Mouse (Mus musculus): ENCODE results near the gene Sel1l. TPM values are rescaled to one million over a fixed set of nuclear protein-coding genes. Genes with fewer than 3 reads are reported as not detected.
A peak's percentile ranks its signal among the peaks of the same experiment; 100 is the strongest.

The Sel1l gene
- polyA plus RNA-seq, 1 experiment from 2014 or later = 86.7 TPM

DNA sequence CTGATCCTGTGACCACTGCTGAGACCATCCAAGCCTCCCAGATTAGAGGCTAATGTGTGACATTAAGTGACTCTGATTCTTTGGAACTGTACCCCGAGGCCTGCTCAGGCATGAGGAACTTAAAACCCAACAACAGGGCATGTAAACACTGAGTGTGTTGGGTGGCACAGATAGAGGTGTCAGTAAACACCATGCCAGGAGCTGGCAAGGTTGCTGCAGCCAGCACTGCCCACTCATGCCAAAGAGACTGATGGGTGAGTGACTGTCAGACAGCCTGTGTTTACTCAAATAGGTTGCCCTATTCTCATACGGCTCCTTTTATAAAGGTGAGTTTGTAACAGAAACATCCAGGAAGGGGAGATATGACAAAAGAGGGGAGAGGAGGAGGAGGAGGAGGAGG lies 80.1 kb downstream of the Sel1l start:
- H3K36me3 ChIP-seq = no peaks in the 10 kb centered on the region
- ATAC-seq (replicated peaks; ENCODE audit: low FRiP score) = no peak
- H3K4me1 ChIP-seq = peaks cover 29% of the 10 kb centered on the region
- no peak overlapping the region for H3K27ac ChIP-seq
- no peaks in the 10 kb centered on the region for H3K27me3 ChIP-seq
- 66% methylated on average over 2 of the region's 2 CpGs for WGBS
- no peaks in the 10 kb centered on the region for H3K9me3 ChIP-seq (replicated peaks)
- H3K4me2 ChIP-seq = no peak overlapping the region
- no peak overlapping the region for H3K4me3 ChIP-seq (replicated peaks)
- no peak overlapping the region for H3K9ac ChIP-seq

DNA sequence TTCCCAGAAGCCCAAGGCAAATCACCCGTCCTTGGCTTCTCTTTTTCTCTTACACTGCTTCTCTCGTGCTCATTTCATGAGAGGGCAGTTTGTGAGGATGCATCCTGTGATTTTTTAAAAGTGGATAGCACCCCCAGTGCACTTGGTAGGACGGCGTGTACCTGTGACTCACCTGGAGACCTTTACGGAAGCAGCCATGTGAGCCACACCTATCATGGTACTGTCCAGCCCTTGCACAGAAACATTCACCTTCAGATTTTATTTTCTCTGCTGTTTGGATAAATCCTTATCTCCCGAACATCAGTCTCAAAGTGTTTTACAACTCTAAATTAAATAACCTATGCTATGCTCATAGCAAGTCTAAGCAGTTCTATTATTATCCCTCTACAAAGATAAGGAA lies 80.8 kb downstream of the Sel1l start:
- Histone ChIP-seq H3K27me3 (no peaks in the 10 kb centered on the region), H3K9ac (no peak overlapping the region), H3K36me3 (no peaks in the 10 kb centered on the region), H3K27ac (no peak overlapping the region), H3K4me3 (replicated peaks) (no peak overlapping the region), H3K4me2 (no peak overlapping the region), H3K9me3 (replicated peaks) (no peaks in the 10 kb centered on the region), H3K4me1 (peaks cover 29% of the 10 kb centered on the region)
- 80% methylated on average over 6 of the region's 6 CpGs for WGBS
- no peak for ATAC-seq (replicated peaks; ENCODE audit: low FRiP score)

- H3K4me2 ChIP-seq = no peak overlapping the region
- ATAC-seq (replicated peaks; ENCODE audit: low FRiP score) = no peak
- H3K4me3 ChIP-seq (replicated peaks) = no peak overlapping the region
- peaks cover 29% of the 10 kb centered on the region for H3K4me1 ChIP-seq
- H3K27ac ChIP-seq = no peak overlapping the region
- no peak overlapping the region for H3K9ac ChIP-seq
- H3K36me3 ChIP-seq = no peaks in the 10 kb centered on the region
- no peaks in the 10 kb centered on the region for H3K9me3 ChIP-seq (replicated peaks)
- H3K27me3 ChIP-seq = no peaks in the 10 kb centered on the region
- WGBS = 52% methylated on average over 14 of the region's 14 CpGs
These were observed 82.4 kb downstream of the Sel1l start for GRCm38 (mm10) chr12:91766338-91767107.

- no peaks in the 10 kb centered on the region for H3K9me3 ChIP-seq (replicated peaks)
- no peak for ATAC-seq (replicated peaks; ENCODE audit: low FRiP score)
- no peaks in the 10 kb centered on the region for H3K27me3 ChIP-seq
- 49% methylated on average over 13 of the region's 13 CpGs for WGBS
- no peak overlapping the region for H3K4me3 ChIP-seq (replicated peaks)
- no peak overlapping the region for H3K4me2 ChIP-seq
- H3K9ac ChIP-seq = no peak overlapping the region
- H3K36me3 ChIP-seq = no peaks in the 10 kb centered on the region
- peak overlapping the region; percentile 37; the same call in 1 of the 2 replicates for H3K27ac ChIP-seq
- H3K4me1 ChIP-seq = peaks cover 29% of the 10 kb centered on the region
These were observed 83.5 kb downstream of the Sel1l start for GRCm38 (mm10) chr12:91765504-91765903.

- Histone ChIP-seq H3K9ac (no peak overlapping the region), H3K36me3 (no peaks in the 10 kb centered on the region), H3K27me3 (no peaks in the 10 kb centered on the region), H3K4me1 (peaks cover 29% of the 10 kb centered on the region), H3K4me2 (no peak overlapping the region), H3K9me3 (replicated peaks) (no peaks in the 10 kb centered on the region), H3K27ac (0 out of 2 replicates have a peak overlapping the region, but pooled peaks have one; percentile 37), H3K4me3 (replicated peaks) (no peak overlapping the region)
- 10% methylated on average over 2 of the region's 2 CpGs for WGBS
- peak; percentile 47; the same call in 1 of the 2 replicates for ATAC-seq (replicated peaks; ENCODE audit: low FRiP score)
These were observed 83.9 kb downstream of the Sel1l start for GRCm38 (mm10) chr12:91765054-91765453.

DNA sequence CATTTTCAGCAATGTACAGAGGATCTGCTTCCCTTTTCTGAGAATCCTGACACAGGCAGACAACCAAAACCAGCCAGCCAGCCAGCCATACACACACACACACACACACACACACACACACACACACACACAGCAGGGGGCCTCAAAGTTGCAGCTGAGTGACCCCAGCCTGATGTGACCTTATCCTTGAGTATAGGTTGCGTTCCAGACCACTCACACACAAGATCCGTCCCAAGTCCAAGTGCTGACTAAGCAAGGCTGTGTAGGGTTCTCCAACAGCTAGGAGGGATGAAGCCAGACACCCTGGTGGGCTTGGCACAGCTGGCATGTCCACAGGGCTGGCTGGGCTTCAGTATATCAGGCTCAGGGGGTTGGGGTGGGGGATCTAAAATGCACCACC lies 84.5 kb downstream of the Sel1l start:
- no peak overlapping the region for H3K4me2 ChIP-seq
- 53% methylated on average over 2 of the region's 2 CpGs for WGBS
- H3K4me1 ChIP-seq = peaks cover 29% of the 10 kb centered on the region
- H3K9me3 ChIP-seq (replicated peaks) = no peaks in the 10 kb centered on the region
- 0 out of 2 replicates have a peak, but pooled peaks have one; percentile 57 for ATAC-seq (replicated peaks; ENCODE audit: low FRiP score)
- no peak overlapping the region for H3K27ac ChIP-seq
- H3K36me3 ChIP-seq = no peaks in the 10 kb centered on the region
- no peak overlapping the region for H3K4me3 ChIP-seq (replicated peaks)
- H3K9ac ChIP-seq = no peak overlapping the region
- no peaks in the 10 kb centered on the region for H3K27me3 ChIP-seq

DNA sequence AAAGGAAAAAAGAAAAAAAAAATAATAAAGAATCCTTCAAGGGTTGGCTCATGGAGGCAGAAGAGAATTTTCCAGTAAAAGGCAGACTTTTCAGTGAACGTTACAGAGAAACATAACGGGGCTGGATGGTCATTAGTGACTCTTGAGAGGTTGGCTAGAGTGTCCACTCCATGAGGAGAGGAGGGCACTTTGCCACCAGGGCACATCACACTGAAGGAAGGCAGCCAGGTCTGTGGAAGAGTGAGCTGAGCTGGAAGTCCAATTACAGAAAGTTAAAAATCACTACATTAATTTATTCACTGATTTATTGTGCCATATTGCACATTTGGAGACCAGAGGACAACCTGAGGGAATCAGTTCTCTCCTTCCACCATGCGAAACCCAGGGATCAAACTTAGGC lies 89.1 kb downstream of the Sel1l start:
- 76% methylated on average over 3 of the region's 3 CpGs for WGBS
- Histone ChIP-seq H3K27ac (no peak overlapping the region), H3K27me3 (no peaks in the 10 kb centered on the region), H3K4me2 (no peak overlapping the region), H3K4me1 (peaks cover 26% of the 10 kb centered on the region), H3K4me3 (replicated peaks) (no peak overlapping the region), H3K9ac (no peak overlapping the region), H3K9me3 (replicated peaks) (no peaks in the 10 kb centered on the region), H3K36me3 (no peaks in the 10 kb centered on the region)
- ATAC-seq (replicated peaks; ENCODE audit: low FRiP score) = no peak

- Histone ChIP-seq H3K9ac (no peak overlapping the region), H3K4me3 (replicated peaks) (no peak overlapping the region), H3K4me2 (no peak overlapping the region), H3K27ac (no peak overlapping the region), H3K36me3 (no peaks in the 10 kb centered on the region), H3K4me1 (0 out of 2 replicates have a peak, but pooled peaks cover 16% of the 10 kb centered on the region), H3K9me3 (replicated peaks) (no peaks in the 10 kb centered on the region), H3K27me3 (no peaks in the 10 kb centered on the region)
- 80% methylated on average over 13 of the region's 13 CpGs for WGBS
- ATAC-seq (replicated peaks; ENCODE audit: low FRiP score) = no peak
These were observed 90.9 kb downstream of the Sel1l start for GRCm38 (mm10) chr12:91757854-91758562.

GRCm38 (mm10) chr12:91756562-91757166 lies 92.3 kb downstream of the Sel1l start:
- Histone ChIP-seq H3K4me2 (no peak overlapping the region), H3K4me1 (0 out of 2 replicates have a peak, but pooled peaks cover 16% of the 10 kb centered on the region), H3K27ac (no peak overlapping the region), H3K9ac (no peak overlapping the region), H3K36me3 (no peaks in the 10 kb centered on the region), H3K9me3 (replicated peaks) (no peaks in the 10 kb centered on the region), H3K4me3 (replicated peaks) (no peak overlapping the region), H3K27me3 (no peaks in the 10 kb centered on the region)
- 31% methylated on average over 5 of the region's 5 CpGs for WGBS
- peak; percentile 74 for ATAC-seq (replicated peaks; ENCODE audit: low FRiP score)

Small RNA genes within 50 kb of the gene (microRNA-seq; reads per million reads assigned to microRNA genes)
- gene Gm22015 = not detected

Other genes starting within 250 kb of the Sel1l start
- gene Ston2, start 60.8 kb downstream of the Sel1l start, polyA plus RNA-seq (2015; fragmentation: Nextera tagmentation; extraction: Ambion mirVana) = 11.2 and 12.4 TPM in 2 replicates

Measured in kidney, embryonic 15.5 days (tissue).